Mouse (Mus musculus) olfactory bulb, adult 2 months (tissue): ENCODE measurements around the gene Rdx.

Experiments
- CTCF ChIP-seq: fragments of 200-500 bp; IDR thresholded peaks from 2 replicates; pipeline ENCODE4 v1.5.1; 2012; ENCODE audit warnings: low read depth, mild to moderate bottlenecking, low read length, moderate library complexity; ENCODE audit not compliant: insufficient read depth
- POLR2A ChIP-seq: fragments of 200-500 bp; IDR thresholded peaks from 2 replicates; pipeline ENCODE4 v1.6.1; 2012; ENCODE audit warnings: mild to moderate bottlenecking, low read depth, low read length, moderate library complexity; ENCODE audit not compliant: insufficient read depth

DNA sequence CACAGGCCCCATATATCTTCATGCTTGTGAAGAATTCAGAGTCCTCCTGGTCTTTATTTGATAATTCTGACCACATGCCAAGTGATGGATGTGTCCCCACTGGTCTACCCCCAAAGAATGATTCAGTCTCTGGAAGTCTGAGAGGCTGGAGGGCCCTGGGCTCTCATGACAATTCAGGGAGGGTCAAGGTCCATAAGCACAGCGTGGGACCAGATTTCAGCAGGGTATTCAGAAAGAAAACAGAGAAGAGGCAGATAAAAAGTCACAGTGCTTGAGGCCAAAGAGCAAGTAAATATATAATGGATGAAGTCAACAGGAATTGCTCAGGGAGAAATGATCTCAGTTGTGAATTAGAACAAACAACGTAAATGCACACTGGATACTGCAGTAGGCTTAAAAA lies 15.5 kb upstream of the Rdx start:
- no peak for TF ChIP-seq POLR2A
- TF ChIP-seq CTCF, result no peak
